Comparison of ENCODE assay signal across 11 mouse cellular contexts in the genomic region with DNA sequence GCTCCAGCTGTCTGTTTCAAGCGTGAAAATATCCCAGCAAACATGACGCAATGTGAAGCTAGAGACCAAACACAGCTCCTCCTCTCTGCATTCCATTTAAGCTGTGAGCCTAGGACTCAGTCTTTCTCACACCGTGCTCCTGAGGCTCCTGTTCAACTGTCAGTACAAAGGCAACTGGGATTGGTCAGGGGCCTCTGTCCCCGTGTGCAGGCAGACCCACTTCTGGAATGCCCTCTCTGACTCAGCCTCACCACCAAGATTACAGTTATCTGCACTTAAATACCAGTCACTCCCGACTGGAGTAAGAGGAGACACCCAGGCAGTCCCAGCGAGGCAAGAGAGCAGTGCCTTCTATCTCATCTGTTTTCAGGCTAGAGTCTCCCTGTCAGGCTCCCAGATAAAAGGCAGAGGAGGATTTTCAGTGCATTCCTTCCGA.
A peak's percentile ranks its signal among the peaks of the same experiment; 100 is the strongest.
DNase-seq lines count a peak whose midpoint lies in the region; ATAC-seq and TF ChIP-seq lines count a peak whose summit lies in the region.
"Had no signal": no experiment of that assay in that cellular context is flagged by ENCODE, and none has a peak within 500 bp of the region (broad histone marks: within the 10 kb centered on the region; RNA-seq: fewer than 3 reads in every experiment).

No protein-coding gene starts in this region.

- H3K27ac ChIP-seq in intestine, embryonic 14.5 days (ENCODE audit: low read depth) = no peak overlapping the region
- H3K27ac ChIP-seq in intestine, postnatal 0 days (ENCODE audit: low read depth, low read length) = no peak overlapping the region
- H3K27ac ChIP-seq: hindbrain, embryonic 15.5 days; liver, embryonic 14.5 days had no signal

- TF ChIP-seq CTCF in intestine, postnatal 0 days (IDR thresholded peaks at IDR 0.05; ENCODE audit: low read depth) = no peak

- ATAC-seq in intestine, embryonic 14.5 days (replicated peaks; ENCODE audit: low FRiP score, low TSS enrichment, low read depth) = 0 out of 2 replicates have a peak, but pooled peaks have one; percentile 23
- ATAC-seq in intestine, postnatal 0 days = no peak
- ATAC-seq in granulocyte monocyte progenitor cell, adult 5-6 weeks (replicated peaks; ENCODE audit: poor library complexity, severe bottlenecking) = no peak

- intact Hi-C loops in heart, postnatal 25 days (cut with DNase I) = no loop called here

- no peak for DNase-seq in intestine, embryonic 14.5 days (ENCODE audit: low spot score)
- DNase-seq in embryo, embryonic 9.5 days (ENCODE audit: extremely low spot score) = peak; percentile 34
- peak; percentile 3 for DNase-seq in heart, postnatal 25 days (ENCODE audit: low spot score)
- DNase-seq in retina, embryonic 14.5 days (ENCODE audit: low spot score) = peak; percentile 54
- no peak for DNase-seq in spleen, postnatal 10 days (ENCODE audit: low spot score in 2 of 2)
- no peak for DNase-seq in kidney, postnatal 14 days
- DNase-seq: cerebellum, adult 18-20 months had no signal

- no peak overlapping the region; the same call in 1 of the 2 replicates for H3K4me2 ChIP-seq in intestine, embryonic 14.5 days (ENCODE audit: low read length)
- H3K4me2 ChIP-seq in intestine, postnatal 0 days (replicated peaks; ENCODE audit: low read depth) = no peak overlapping the region
- H3K4me2 ChIP-seq: hindbrain, embryonic 15.5 days had no signal

- H3K27me3 ChIP-seq in intestine, embryonic 14.5 days (replicated peaks; ENCODE audit: control insufficient read depth, insufficient read depth, low read length) = no peaks in the 10 kb centered on the region
- no peaks in the 10 kb centered on the region for H3K27me3 ChIP-seq in intestine, postnatal 0 days (replicated peaks; ENCODE audit: control insufficient read depth, insufficient read depth, low read length)
- H3K27me3 ChIP-seq: hindbrain, embryonic 15.5 days had no signal

- no peak overlapping the region for H3K4me3 ChIP-seq in intestine, embryonic 14.5 days (ENCODE audit: low read depth, low read length)
- no peak overlapping the region for H3K4me3 ChIP-seq in intestine, postnatal 0 days (ENCODE audit: low read depth, low read length)
- H3K4me3 ChIP-seq: hindbrain, embryonic 15.5 days had no signal

- H3K36me3 ChIP-seq in intestine, embryonic 14.5 days (ENCODE audit: control insufficient read depth, insufficient read depth, low read length) = no peaks in the 10 kb centered on the region
- H3K36me3 ChIP-seq in intestine, postnatal 0 days (ENCODE audit: control insufficient read depth, insufficient read depth) = no peaks in the 10 kb centered on the region
- H3K36me3 ChIP-seq: hindbrain, embryonic 15.5 days had no signal

- 24% methylated on average over 7 of the region's 7 CpGs for WGBS in intestine, embryonic 14.5 days
- WGBS in intestine, postnatal 0 days = 20% methylated on average over 7 of the region's 7 CpGs

- no peak overlapping the region for H3K9ac ChIP-seq in intestine, embryonic 14.5 days (ENCODE audit: low read length)
- no peak overlapping the region for H3K9ac ChIP-seq in intestine, postnatal 0 days (ENCODE audit: low read depth, low read length)
- H3K9ac ChIP-seq: hindbrain, embryonic 15.5 days; liver, embryonic 14.5 days had no signal

- H3K9me3 ChIP-seq in intestine, embryonic 14.5 days (ENCODE audit: control insufficient read depth, low read length) = no peaks in the 10 kb centered on the region
- no peaks in the 10 kb centered on the region for H3K9me3 ChIP-seq in intestine, postnatal 0 days (ENCODE audit: control insufficient read depth)
- H3K9me3 ChIP-seq: hindbrain, embryonic 15.5 days had no signal

- H3K4me1 ChIP-seq in intestine, embryonic 14.5 days (replicated peaks; ENCODE audit: control insufficient read depth, insufficient read depth, low read length) = no peaks in the 10 kb centered on the region
- no peaks in the 10 kb centered on the region for H3K4me1 ChIP-seq in intestine, postnatal 0 days (replicated peaks; ENCODE audit: control insufficient read depth, insufficient read depth, low read length)
- H3K4me1 ChIP-seq: hindbrain, embryonic 15.5 days had no signal

Comparison
In these comparisons a context has a peak if more than half of its experiments do, and no peak if none do; other contexts are left out.
1. DNase-seq: peak in embryo, embryonic 9.5 days (single experiment), heart, postnatal 25 days (single experiment) and retina, embryonic 14.5 days (single experiment); none in intestine, embryonic 14.5 days (single experiment), spleen, postnatal 10 days (0 of 2) and kidney, postnatal 14 days (single experiment).